Mouse (Mus musculus): ENCODE data around the gene Arv1. TPM values are rescaled to one million over a fixed set of nuclear protein-coding genes. Genes with fewer than 3 reads are reported as not detected.

Gene Arv1
- total RNA-seq, 4 experiments from 2014 or later, result 11.4 to 13.0 (median 11.6) TPM

DNA sequence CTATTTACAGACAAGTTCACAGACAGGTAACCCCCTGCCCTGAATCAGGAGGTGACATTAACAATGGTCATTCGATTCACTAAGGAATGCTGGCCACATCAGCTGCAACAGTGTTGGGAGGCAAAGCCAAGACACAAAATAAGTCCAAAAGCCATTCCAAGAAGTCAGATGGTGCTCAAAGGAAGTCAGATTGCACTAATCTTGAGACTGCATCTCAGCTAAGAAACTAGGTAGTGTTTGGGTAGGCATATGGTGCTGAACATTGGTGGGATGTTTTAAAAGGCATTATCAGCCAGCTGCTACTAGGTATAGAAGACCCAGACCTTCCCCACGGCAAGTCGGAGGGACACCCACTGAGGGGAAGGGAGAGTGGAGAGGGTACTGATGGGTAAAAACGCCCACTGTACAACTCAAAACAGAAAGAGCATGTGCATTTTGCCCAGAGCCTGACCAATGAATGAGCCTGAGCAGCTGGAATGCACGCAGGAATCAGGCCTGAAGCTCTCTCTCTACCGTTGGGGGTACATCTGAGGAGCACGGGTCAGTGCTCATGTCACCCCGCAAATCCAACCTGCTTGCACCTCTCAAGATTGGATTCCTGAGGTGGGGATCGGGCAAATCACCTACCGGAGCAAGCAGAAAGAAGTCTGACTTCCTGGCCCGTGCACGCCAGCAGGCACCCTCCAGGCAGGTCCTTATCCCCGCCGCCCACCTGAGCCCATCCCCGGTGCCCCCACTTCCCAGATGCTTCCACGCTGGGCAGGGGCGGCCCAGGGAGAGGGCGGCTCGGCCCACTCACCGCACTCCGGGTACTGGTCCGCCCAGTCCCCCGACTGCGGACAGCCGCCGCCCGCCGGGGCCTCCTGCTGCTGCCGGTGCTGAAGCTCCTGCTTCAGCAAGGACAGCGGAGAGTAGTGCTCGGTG is 739 bp upstream of the Arv1 start:
- DNase-seq (ENCODE audit: low spot score in 2 of 2), result peak in 1 of 2 experiments; percentile 22

DNA sequence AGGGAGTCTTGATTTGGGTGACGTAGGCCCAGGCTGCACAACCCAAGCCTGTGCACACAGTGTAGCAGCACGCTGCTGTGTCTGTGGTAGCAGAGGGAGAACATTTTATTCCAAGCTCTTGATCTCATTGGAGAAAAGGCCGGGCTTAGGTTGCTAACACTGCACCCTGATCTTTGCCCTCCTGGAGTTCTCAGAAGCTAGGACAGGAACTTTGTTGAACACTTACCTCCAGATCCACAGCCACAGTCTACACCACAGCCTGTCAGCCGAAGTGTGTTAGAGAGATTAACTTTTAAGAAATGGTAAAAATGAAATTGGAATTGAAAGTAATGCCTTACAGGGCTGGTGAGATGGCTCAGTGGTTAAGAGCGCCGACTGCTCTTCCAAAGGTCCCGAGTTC is 2.4 kb downstream of the Arv1 start:
- no peak for DNase-seq (ENCODE audit: low spot score in 2 of 2)

DNA sequence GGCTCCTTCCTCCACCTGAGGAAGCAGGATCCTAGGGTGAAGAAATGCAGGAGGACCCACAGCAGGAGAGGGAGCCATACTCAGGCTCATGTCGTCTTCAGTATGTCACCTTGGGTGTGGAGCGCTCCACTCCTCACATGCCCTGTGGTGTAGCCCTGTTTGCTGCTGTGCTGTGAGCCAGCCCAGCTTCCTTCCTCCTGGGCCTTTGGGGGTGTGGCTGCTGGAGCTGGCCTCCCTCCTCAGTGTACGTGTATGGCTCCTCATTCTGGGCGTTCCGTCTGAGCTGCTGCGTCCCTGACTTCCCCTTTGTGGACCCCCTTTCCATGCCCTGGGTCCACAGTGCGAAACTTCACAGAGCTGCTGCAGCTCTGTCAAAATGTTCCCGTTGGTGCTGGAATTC is 10.9 kb downstream of the Arv1 start:
- no peak for DNase-seq (ENCODE audit: low spot score in 2 of 2)

DNA sequence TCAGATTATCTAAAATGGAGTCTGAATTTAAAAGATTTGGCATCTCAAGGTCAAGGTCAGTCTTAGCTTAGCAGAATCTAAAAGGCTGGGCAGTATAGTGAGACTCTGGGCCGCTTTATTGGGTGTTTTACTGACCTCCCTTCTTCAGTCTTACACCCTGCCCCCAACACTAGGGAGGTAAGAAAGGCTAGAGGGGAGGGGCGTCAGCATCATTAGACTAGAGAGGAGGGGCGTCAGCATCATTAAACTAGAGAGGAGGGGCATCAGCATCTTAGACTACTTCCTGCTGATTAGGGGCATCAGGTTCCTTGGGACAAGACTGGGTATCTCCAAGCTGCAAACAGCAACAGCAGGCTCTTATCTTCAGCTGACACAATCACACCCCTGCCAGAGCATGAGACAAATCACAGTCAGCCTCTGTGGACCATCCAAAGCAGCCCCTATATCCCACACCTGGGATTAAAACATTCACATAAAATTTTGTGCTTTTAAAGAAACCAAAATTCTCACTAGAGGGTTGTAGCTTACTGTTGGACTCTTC is 13.5 kb downstream of the Arv1 start:
- DNase-seq (ENCODE audit: low spot score in 2 of 2), result no peak

DNA sequence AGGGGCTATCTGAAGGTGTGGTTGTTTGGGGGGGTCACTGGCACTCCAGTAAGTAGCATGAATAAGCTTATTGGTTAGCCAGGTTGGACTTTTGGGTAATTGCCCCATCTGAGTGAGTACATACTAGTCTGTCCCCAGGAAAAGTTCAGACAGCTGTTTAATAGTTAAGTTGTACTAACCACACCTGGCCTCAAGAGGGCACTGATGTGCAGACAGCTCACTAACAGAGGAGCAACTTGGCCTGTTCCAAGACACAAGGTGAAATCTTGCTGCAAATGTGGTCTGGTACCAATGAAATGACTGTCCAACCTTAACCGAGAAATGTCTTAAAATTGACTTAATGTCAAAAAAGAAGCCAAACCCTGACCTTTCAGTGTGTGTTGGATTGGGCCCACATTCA is 17.3 kb downstream of the Arv1 start:
- no peak for DNase-seq (ENCODE audit: low spot score in 2 of 2)

DNA sequence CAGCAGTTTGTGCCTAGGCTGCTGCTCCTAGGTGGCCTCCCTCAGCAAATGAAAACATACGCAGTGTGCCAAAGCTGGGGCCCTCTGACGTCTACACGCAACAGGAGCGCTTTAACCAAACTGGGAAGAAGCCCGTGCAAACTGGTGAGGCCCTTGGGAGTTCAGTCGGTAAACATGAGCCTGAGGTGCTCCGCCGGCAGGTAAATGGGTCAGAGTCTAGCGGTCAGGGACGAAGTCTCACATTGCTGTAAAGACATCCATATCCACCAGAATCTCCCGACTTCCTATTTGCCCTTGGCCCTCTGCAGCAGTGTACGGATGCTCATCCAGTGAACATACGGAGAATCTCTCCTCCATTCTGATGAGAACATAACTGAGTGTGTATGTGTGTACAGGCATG is 24.7 kb downstream of the Arv1 start:
- no peak for DNase-seq (ENCODE audit: low spot score in 2 of 2)

DNA sequence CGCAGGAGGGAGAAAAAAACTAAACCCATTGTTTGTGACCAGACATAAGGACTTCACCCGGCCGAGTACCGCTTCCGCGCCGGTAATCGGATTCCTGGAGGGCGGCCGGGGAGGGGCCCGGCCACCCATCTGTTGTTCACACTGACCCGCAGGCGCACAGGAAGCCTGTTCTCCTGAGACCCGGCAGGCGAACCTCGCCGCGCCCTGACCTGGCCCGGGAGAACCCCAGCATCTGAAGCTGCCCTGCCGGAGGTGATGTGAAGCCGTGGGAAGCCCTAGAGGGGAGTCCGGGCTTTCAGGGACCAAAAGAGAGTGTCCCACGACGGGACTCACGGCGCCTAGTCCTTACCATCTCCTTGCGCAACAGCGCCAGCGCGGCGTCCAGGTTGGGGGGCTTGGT is 29.3 kb downstream of the Arv1 start:
- DNase-seq (ENCODE audit: low spot score in 2 of 2), result no peak

DNA sequence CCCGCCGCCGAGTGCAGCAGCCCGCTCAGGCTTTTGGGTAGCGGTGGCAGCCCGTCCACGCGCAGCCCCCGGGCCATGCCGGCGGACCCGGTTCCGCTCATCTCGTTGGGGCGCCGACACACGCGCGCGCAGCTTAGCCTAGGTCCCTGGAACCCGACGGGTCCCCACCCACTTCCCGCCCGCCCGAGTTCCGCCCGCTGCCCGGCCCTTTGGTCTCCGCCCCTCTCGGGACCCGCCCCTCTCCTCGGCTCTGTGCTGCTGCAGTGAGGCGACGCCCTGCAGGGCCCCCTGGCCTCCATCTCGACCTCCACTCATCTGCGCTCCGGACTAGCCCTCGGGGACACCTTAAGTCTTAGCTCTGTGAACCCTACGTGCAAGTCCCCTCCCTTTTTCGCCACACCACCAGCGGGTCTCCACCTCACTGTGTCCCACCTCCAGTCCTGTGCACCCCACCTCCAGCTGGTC is 29.8 kb downstream of the Arv1 start, which contains the start of gene Fam89a:
Gene Fam89a (minus strand): TSS at position 124 of the 465 bp plus-strand sequence.
- DNase-seq (ENCODE audit: low spot score in 2 of 2), result no peak

DNA sequence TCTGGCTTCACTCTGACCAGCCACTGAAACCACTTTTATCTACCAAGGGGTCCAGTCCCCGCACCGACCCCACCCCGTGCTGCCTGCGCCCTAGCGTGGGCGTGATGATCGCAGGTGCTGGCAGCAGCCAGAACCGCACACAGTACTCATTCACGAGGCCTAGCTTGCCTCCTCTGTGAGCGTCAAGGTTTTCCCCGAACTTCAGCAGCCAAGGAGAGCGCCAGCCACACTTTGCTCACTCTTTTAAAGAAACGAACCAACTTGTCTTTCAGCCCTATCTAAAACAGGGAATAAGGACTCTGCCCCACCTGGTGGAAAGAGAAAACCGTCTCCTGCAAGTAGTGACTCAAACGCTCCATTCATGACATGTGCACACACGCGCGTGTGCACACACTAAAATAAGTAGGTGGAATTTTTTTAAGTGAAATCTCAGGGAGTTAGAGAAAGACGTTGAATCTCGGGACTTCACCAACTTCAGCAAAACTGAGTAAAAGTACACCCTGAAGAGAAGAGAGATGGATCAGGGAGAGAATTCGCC is 30.5 kb downstream of the Arv1 start:
- DNase-seq (ENCODE audit: low spot score in 2 of 2), result no peak

DNA sequence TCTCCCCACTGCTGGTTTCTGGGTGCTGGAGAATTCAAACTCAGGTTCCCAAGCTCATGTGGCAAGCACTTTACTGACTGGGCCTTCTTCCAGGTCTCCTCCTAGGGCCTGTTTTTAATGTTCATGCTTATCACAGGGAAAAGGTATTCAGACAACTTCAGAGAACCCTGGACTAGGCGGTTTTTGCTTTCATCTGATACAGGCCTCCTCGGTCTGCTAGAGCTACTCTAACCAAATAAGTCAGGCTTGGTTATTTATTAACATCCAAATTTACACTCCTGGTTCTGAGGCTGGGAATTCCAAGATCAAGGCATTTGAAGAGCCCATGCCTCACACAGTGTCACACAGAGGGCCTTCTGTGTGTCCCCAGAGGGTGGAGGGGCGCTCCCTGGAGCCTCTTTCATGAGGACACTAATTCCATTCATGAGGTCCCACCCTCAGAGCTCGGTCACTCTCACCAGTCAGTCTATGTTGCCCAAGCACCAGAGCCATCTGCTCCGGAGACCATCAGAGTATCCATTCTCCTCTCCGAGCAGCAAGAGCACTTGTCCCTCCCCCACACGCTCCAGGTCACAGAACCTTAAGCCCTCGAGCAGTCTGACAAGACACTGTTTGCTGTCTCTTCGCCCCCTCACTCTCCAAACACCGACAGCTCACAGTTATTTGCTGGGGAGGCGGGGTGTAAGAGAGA is 32.3 kb downstream of the Arv1 start:
- peak in 1 of 2 experiments; percentile 27 for DNase-seq (ENCODE audit: low spot score in 2 of 2)

DNA sequence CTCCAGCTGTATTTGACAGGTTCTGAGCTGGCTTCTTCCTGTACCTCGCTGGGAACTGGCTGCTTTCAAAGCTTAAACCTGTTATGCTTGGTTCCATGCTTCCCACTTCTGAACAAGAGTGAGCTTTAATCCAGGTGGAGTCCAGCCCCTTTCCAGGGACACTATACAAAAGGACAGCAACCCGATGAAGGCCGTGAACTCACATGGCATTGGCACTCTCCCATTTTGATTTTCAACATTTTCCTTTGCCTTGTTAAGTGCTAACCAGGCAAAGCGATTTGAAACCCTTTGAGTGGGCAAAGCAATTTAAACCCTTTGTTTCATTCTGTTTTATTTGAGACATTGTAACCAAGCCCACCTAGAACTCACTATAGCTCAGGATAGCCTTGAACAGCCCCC is 32.9 kb downstream of the Arv1 start:
- DNase-seq (ENCODE audit: low spot score in 2 of 2), result no peak

DNA sequence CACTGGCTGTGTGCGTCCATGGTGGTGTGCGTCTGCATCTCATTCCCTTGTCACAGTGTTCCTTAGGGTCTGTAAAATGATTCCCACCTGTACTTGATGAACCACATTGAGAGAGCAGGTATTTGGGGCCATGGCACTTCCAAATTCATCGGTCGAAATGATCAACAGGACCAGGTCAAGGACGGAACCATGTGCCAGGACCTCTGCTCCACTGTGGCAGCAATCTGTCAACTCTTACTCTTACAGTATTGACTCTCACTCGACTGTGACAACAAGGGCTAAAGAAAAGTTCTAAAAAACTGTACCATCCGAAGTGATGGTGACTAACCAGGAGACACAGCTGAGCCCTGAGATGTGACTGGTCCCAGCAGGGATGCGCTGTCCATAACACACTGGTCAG is 33.5 kb downstream of the Arv1 start:
- no peak for DNase-seq (ENCODE audit: low spot score in 2 of 2)

DNA sequence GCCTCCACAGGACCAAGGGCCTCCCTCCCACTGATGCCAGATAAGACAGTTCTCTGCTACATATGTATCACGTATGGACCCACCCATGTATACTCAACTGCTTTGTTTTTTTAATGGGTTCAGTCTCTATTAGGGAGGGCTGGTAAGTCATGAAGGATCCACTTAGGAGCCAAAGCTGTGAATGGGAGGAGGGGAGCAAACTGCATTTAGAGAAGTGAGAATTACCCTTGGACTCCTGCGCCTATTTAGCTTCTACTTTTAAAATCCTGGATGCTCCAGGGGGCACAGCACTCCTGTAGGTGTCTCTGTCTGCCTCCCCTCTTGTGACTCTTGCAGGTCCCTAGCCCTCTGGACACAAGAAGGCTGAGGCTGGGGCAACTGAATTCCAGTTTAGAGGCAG is 34.2 kb downstream of the Arv1 start:
- DNase-seq (ENCODE audit: low spot score in 2 of 2), result no peak

DNA sequence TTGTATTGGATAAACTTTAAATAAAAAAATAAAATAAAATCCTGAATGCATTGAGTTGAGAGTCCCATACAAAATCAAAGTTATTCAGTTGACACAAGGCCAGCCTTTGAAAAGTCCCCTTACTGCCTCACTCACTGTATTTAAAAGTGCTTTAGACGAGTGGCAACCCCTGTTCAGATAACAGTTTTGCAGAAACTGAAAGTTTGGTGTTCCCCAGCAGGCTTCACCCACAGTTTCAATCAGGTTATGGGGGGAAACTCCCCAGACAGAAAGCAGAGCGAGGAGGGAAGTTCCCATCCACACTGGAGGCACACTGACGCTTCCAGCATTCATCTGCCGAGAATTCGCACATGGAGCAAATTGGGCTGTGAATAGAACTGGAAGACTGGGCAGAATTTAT is 34.7 kb downstream of the Arv1 start:
- DNase-seq (ENCODE audit: low spot score in 2 of 2), result no peak

DNA sequence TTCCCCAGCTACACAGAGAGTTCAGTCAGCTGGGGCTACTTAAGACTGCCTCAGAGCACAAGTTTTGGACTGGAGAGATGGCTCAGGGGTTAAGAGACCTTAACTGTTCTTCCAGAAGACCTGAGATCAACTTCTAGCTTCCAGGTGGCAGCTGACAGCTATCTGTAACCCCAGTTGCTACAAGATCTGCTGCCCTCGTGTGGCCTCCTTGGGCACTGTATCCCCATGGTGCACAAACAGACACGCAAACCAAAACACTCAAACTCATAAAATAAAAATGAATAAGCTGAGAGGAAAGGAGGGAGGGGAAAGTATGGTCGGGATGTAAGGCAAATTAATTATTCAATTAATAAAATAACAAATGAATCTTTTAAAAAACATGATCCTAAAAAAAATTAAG is 36.6 kb downstream of the Arv1 start:
- no peak for DNase-seq (ENCODE audit: low spot score in 2 of 2)

DNA sequence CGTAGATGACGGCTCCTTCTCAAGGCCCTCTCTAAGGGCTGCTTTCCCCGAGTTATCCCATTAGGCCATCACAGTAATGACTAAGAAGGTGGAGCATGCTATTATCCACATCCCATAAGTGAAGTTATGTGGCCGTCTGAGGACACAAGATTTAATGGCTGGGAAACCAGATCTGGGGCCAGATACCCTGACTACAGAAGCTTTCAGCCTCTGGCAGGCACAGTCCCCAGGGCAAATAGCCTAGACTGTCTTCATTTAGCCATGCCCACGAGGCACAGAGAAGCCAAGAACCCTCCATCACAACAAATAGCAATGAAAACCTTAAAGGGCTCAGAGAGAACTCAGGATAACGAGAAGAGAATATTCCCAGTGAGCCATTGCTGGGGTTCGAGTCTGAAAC is 41.1 kb downstream of the Arv1 start:
- no peak for DNase-seq (ENCODE audit: low spot score in 2 of 2)

DNA sequence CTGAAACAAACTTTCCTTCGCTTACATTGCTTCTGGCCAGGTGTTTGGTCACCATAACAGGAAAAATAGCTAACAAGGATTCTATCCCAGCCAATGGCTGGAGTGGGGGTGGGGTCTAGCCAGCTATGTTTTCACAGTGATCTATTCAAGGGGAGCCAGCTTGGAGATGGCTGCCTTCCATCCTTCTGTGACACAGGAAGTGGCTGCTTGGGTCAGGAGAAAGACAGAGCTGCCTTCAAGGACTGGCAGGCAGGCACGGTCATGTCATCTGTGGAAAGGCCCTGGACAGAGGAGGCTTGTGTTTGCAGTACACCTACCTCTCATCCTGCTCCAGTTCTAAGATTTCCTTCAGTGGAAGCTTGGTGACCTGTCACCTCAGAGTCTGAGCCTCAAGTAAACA is 50.5 kb downstream of the Arv1 start:
- DNase-seq (ENCODE audit: low spot score in 2 of 2), result no peak

DNA sequence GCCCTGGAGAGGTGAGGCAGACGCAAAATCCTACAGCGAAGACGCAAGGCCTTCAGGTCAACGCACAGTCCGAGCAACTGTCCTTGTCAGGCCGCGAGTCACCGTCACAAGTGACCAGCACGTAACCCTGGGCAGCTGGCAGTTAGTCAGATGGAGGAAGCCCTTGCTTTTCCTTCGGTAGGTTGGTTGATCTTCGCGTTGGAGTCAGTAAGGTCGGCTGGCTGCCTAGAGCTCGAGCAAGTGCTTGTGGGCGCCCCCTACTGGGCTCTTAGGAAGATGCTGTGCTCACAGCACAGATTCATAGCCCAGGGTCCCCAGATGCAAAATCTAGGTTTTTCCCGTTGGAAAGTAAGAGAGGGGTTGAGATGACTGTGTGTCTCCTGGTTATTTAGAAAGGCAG is 53.8 kb downstream of the Arv1 start:
- DNase-seq (ENCODE audit: low spot score in 2 of 2), result peak; percentile 27 to 44

DNA sequence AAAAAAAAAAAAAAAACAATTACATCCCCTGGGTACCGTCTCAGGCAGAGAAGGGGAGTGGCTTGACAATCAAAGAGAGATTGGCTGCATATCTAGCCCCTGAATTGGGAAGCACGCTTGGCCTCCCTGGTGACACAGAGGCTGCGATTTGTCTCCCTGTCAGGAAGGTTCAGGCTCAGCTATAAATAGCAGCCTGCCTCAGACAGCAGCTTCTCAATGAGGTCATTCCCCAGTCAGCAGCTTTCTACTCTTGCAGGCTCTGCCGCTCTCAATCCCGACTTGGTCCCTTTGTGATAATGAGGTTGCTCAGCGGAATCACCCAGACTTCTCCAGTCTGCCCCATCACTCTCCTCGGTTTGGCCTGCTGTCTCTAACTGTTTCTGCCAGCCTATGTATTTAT is 58.3 kb downstream of the Arv1 start:
- DNase-seq (ENCODE audit: low spot score in 2 of 2), result peak in 1 of 2 experiments; percentile 30

DNA sequence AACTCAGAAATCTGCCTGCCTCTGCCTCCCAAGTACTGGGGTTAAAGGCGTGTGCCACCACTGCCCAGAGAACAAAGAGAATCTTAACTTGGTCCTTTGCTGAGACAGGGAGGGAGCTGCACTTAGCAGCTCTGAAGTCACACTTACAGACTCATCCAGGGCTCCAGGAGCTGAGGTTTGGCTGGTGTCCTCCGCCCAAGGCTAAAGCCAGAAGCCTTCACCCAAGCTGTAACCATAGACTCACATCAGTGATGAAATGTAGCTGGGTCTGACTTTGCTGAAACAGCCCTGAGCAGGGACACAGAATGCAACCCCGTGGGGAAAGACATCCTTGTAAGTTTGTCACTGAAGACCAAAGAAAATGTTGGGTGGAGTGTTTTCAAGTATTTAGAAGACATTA is 60.5 kb downstream of the Arv1 start:
- no peak for DNase-seq (ENCODE audit: low spot score in 2 of 2)

DNA sequence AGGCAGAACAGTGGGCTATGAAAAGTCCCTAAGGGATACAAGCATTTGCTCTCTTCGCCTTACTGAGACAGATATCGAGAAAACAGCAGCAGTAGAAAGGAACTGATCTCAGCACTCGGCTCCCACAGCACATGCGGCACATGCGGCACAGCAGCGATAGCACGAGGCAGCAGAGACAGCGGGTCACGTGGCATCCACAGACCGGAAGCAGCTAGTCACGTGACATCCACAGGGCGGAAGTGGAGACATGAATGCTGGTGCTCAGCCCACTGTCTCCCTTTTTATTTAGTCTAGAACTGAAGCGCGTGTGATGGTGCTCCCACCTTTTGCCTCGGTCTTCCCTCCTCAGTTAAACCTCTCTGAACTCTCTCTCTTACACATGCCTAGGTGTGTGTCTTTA is 61.3 kb downstream of the Arv1 start:
- no peak for DNase-seq (ENCODE audit: low spot score in 2 of 2)
